Mouse (Mus musculus) lung, adult 2 months (tissue): Measurements from ENCODE around the gene Angptl4.

Experiments used
- CTCF ChIP-seq: fragments of 200-500 bp; IDR thresholded peaks from 2 replicates; pipeline ENCODE4 v1.5.1; 2011; ENCODE audit warnings: mild to moderate bottlenecking, low read length, control low read depth; ENCODE audit not compliant: insufficient read depth
- POLR2A ChIP-seq: fragments of 200-500 bp; IDR thresholded peaks from 2 replicates; pipeline ENCODE4 v1.6.1; 2011; ENCODE audit warnings: low read depth, mild to moderate bottlenecking, control low read depth, low read length, borderline replicate concordance; ENCODE audit errors: extremely low read depth

- TF ChIP-seq CTCF (no peak), POLR2A (no peak)
Observed at GRCm38 (mm10) chr17:33751181-33751580, 30.4 kb downstream of the Angptl4 start.
